Mouse (Mus musculus): ENCODE measurements around the gene Taar1.

GRCm38 (mm10) chr10:23905661-23906060 lies 14.5 kb upstream of the Taar1 start:
- TF ChIP-seq EP300 (IDR thresholded peaks at IDR 0.05; ENCODE audit: low read depth) = no peak
- TF ChIP-seq CTCF (IDR thresholded peaks at IDR 0.05; ENCODE audit: low read depth) = no peak

All from liver, embryonic 14.5 days (tissue).